Mouse (Mus musculus): Measurements from ENCODE around the gene Otof.

Otof gene

GRCm38 (mm10) chr5:30341601-30342365, 119.9 kb downstream of the Otof start:
- no peak for DNase-seq (ENCODE audit: low spot score in 2 of 2)

- no peak for DNase-seq (ENCODE audit: low spot score in 2 of 2)
Observed at GRCm38 (mm10) chr5:30340815-30341214, 120.9 kb downstream of the Otof start.

All from spleen, postnatal 36 days (tissue).